28 mouse cellular contexts compared by ENCODE assay signal in the genomic region with DNA sequence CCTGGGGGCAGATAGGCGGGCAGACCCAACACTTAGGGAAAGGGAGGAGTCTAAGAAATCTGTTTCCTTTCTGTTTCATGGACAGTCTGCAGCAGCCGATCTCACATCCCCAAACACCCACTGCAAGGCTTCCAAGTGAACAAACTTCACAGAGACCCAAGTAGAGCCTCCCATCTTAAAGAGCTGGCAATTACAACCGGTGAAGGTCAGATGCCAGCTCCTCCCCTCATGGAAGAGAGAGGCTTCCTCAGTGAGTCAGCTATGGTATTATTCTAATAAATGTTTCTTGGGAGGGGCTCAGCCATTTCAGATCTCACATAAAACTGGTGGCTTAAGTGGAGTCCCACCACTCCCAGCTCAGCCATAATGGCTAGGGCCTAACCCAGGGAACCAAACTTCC. TPM values are rescaled to one million over a fixed set of nuclear protein-coding genes. Genes with fewer than 3 reads are reported as not detected.
A peak's percentile ranks its signal among the peaks of the same experiment; 100 is the strongest.
DNase-seq lines count a peak whose midpoint lies in the region; ATAC-seq and TF ChIP-seq lines count a peak whose summit lies in the region.
"Had no signal": no experiment of that assay in that cellular context is flagged by ENCODE, and none has a peak within 500 bp of the region (broad histone marks: within the 10 kb centered on the region; RNA-seq: fewer than 3 reads in every experiment).

No protein-coding gene starts in this region.

- H3K4me3 ChIP-seq in limb, embryonic 15.5 days = no peak overlapping the region
- H3K4me3 ChIP-seq in limb, embryonic 10.5 days = no peak overlapping the region
- 0 out of 2 replicates have a peak overlapping the region, but pooled peaks have one; percentile 20 for H3K4me3 ChIP-seq in E14TG2a.4 (replicated peaks; ENCODE audit: low read length)
- no peak overlapping the region for H3K4me3 ChIP-seq in embryonic fibroblast, embryonic 13.5 days (ENCODE audit: insufficient read depth, low read length)
- no peak overlapping the region for H3K4me3 ChIP-seq in heart, embryonic 12.5 days
- no peak overlapping the region for H3K4me3 ChIP-seq in lung, adult 2 months (replicated peaks; ENCODE audit: extremely low read depth, low read depth, low read length)
- H3K4me3 ChIP-seq: hindbrain, embryonic 13.5 days; intestine, embryonic 15.5 days; limb, embryonic 13.5 days; midbrain, embryonic 10.5 days had no signal

- no peaks in the 10 kb centered on the region for H3K9me3 ChIP-seq in limb, embryonic 15.5 days
- H3K9me3 ChIP-seq in limb, embryonic 10.5 days (replicated peaks) = no peaks in the 10 kb centered on the region
- no peaks in the 10 kb centered on the region for H3K9me3 ChIP-seq in E14TG2a.4 (ENCODE audit: low read length)
- no peaks in the 10 kb centered on the region for H3K9me3 ChIP-seq in heart, embryonic 12.5 days (replicated peaks)
- H3K9me3 ChIP-seq: hindbrain, embryonic 13.5 days; intestine, embryonic 15.5 days; limb, embryonic 13.5 days; midbrain, embryonic 10.5 days had no signal

- H3K27ac ChIP-seq in limb, embryonic 15.5 days = peak overlapping the region; percentile 47
- no peak overlapping the region for H3K27ac ChIP-seq in limb, embryonic 10.5 days
- H3K27ac ChIP-seq in embryonic fibroblast, embryonic 13.5 days (ENCODE audit: insufficient read depth, low read length) = peak overlapping the region; percentile 58
- no peak overlapping the region for H3K27ac ChIP-seq in heart, embryonic 12.5 days (ENCODE audit: poor library complexity, severe bottlenecking)
- H3K27ac ChIP-seq: hindbrain, embryonic 13.5 days; intestine, embryonic 15.5 days; limb, embryonic 13.5 days; midbrain, embryonic 10.5 days had no signal

- TF ChIP-seq POLR2A in embryonic fibroblast, embryonic 13.5 days (IDR thresholded peaks at IDR 0.05; ENCODE audit: low read depth, low read length) = no peak
- TF ChIP-seq POLR2A in lung, adult 2 months (IDR thresholded peaks at IDR 0.05; ENCODE audit: borderline replicate concordance, extremely low read depth, low read depth, low read length) = no peak

- ATAC-seq in limb, embryonic 15.5 days (ENCODE audit: insufficient number of reproducible peaks, low FRiP score, low TSS enrichment, low read depth) = no peak
- no peak for ATAC-seq in heart, embryonic 12.5 days (ENCODE audit: insufficient number of reproducible peaks, low FRiP score)
- ATAC-seq: activated CD4-positive, CD25-positive, alpha-beta regulatory T cell, adult 4 months; forebrain, embryonic 14.5 days; intestine, embryonic 15.5 days had no signal

- no peak for TF ChIP-seq CTCF in E14TG2a.4 (conservative IDR thresholded peaks at IDR 0.05; ENCODE audit: low read length)
- no peak for TF ChIP-seq CTCF in embryonic fibroblast, embryonic 13.5 days (IDR thresholded peaks at IDR 0.05; ENCODE audit: borderline replicate concordance, insufficient read depth, low read length)
- TF ChIP-seq CTCF in lung, adult 2 months (IDR thresholded peaks at IDR 0.05; ENCODE audit: insufficient read depth, low read length) = no peak

- H3K4me2 ChIP-seq in limb, embryonic 15.5 days = no peak overlapping the region
- no peak overlapping the region for H3K4me2 ChIP-seq in heart, embryonic 12.5 days
- H3K4me2 ChIP-seq: heart, embryonic 11.5 days; hindbrain, embryonic 13.5 days; intestine, embryonic 15.5 days; limb, embryonic 13.5 days had no signal

- peaks cover 38% of the 10 kb centered on the region for H3K4me1 ChIP-seq in limb, embryonic 15.5 days
- peaks cover 22% of the 10 kb centered on the region for H3K4me1 ChIP-seq in limb, embryonic 10.5 days
- peaks cover 99% of the 10 kb centered on the region for H3K4me1 ChIP-seq in E14TG2a.4 (replicated peaks; ENCODE audit: low read depth, low read length)
- peaks cover 19% of the 10 kb centered on the region for H3K4me1 ChIP-seq in embryonic fibroblast, embryonic 13.5 days (ENCODE audit: control insufficient read depth, insufficient read depth, low read length)
- peaks cover 9% of the 10 kb centered on the region for H3K4me1 ChIP-seq in heart, embryonic 12.5 days (replicated peaks)
- H3K4me1 ChIP-seq in lung, adult 2 months (ENCODE audit: control insufficient read depth, insufficient read depth, low read length) = peaks cover 7% of the 10 kb centered on the region; the same call in 1 of the 2 replicates

- no peaks in the 10 kb centered on the region for H3K27me3 ChIP-seq in limb, embryonic 15.5 days
- peaks cover 38% of the 10 kb centered on the region for H3K27me3 ChIP-seq in limb, embryonic 10.5 days (ENCODE audit: low read depth, poor library complexity, severe bottlenecking)
- H3K27me3 ChIP-seq in E14TG2a.4 (ENCODE audit: insufficient read depth, low read length) = peaks cover 29% of the 10 kb centered on the region
- peaks cover 59% of the 10 kb centered on the region for H3K27me3 ChIP-seq in heart, embryonic 12.5 days (replicated peaks)
- H3K27me3 ChIP-seq: intestine, embryonic 15.5 days had no signal

- no peaks in the 10 kb centered on the region for H3K36me3 ChIP-seq in limb, embryonic 15.5 days
- H3K36me3 ChIP-seq in limb, embryonic 10.5 days = no peaks in the 10 kb centered on the region
- H3K36me3 ChIP-seq in E14TG2a.4 (ENCODE audit: insufficient read depth, low read length) = no peaks in the 10 kb centered on the region
- H3K36me3 ChIP-seq in heart, embryonic 12.5 days = no peaks in the 10 kb centered on the region
- H3K36me3 ChIP-seq: hindbrain, embryonic 13.5 days; intestine, embryonic 15.5 days; limb, embryonic 13.5 days; midbrain, embryonic 10.5 days had no signal

- 50% methylated on average over 3 of the region's 3 CpGs for WGBS in limb, embryonic 15.5 days
- WGBS in limb, embryonic 10.5 days = 65% methylated on average over 3 of the region's 3 CpGs
- 68% methylated on average over 3 of the region's 3 CpGs for WGBS in heart, embryonic 12.5 days
- WGBS in lung, adult 2 months = 50% methylated on average over 3 of the region's 3 CpGs

- no peak for DNase-seq in limb, embryonic 10.5 days (ENCODE audit: low spot score)
- DNase-seq in 3T3-L1 (ENCODE audit: low read depth, low spot score) = peak; percentile 74
- DNase-seq in lung, adult 2 months = no peak
- no peak for DNase-seq in left cerebral cortex, adult 18-20 months (ENCODE audit: low spot score in 2 of 2)
- DNase-seq: adrenal gland, postnatal 10 days; B cell, adult 2 months; cerebellum, adult 18-20 months; cerebellum, postnatal 25 days; embryo, embryonic 11 days; gastrocnemius, postnatal 25 days; heart, postnatal 14 days; kidney, adult 9 months; kidney, postnatal 36 days; layer of hippocampus, adult 9-11 months; lung, adult 18-20 months; right cerebral cortex, postnatal 4 days; thymus, postnatal 36 days had no signal

- no peak overlapping the region for H3K9ac ChIP-seq in limb, embryonic 15.5 days
- no peak overlapping the region for H3K9ac ChIP-seq in heart, embryonic 12.5 days
- H3K9ac ChIP-seq: hindbrain, embryonic 13.5 days; intestine, embryonic 15.5 days; limb, embryonic 13.5 days had no signal

RNA-seq across cellular contexts. Expression of a gene that starts 5.9 kb away (rescaled TPM):
- 3.3 and 4.0 TPM in 2 replicates for polyA plus RNA-seq in limb, embryonic 15.5 days (2015; fragmentation: Nextera tagmentation; extraction: Ambion mirVana)
- polyA plus RNA-seq in limb, embryonic 10.5 days (2016; fragmentation: Nextera tagmentation; extraction: Ambion mirVana) = 0.09 and 0.25 TPM in 2 replicates
- 13.6 and 15.9 TPM in 2 replicates for polyA plus RNA-seq in embryonic fibroblast, embryonic 13.5 days (2011; ENCODE audit: insufficient read length, low read depth, missing spikeins)
- 0.19 and 0.32 TPM in 2 replicates for polyA plus RNA-seq in heart, embryonic 12.5 days (2016; fragmentation: Nextera tagmentation; extraction: Ambion mirVana)
- 3.5 and 3.7 TPM in 2 replicates for polyA plus RNA-seq in lung, adult 2 months (2012; rRNA removed)
- 1 to 10 TPM; 1.8 to 2.3 TPM for total RNA-seq in left cerebral cortex, adult 18-20 months (2021)

RNA-seq across cellular contexts. Expression of a gene that starts 28.8 kb away (rescaled TPM):
- polyA plus RNA-seq in limb, embryonic 15.5 days (2015; fragmentation: Nextera tagmentation; extraction: Ambion mirVana) = 129 and 134 TPM in 2 replicates
- 215 and 255 TPM in 2 replicates for polyA plus RNA-seq in limb, embryonic 10.5 days (2016; fragmentation: Nextera tagmentation; extraction: Ambion mirVana)
- polyA plus RNA-seq in embryonic fibroblast, embryonic 13.5 days (2011; ENCODE audit: insufficient read length, low read depth, missing spikeins) = 37.6 and 45.1 TPM in 2 replicates
- polyA plus RNA-seq in heart, embryonic 12.5 days (2016; fragmentation: Nextera tagmentation; extraction: Ambion mirVana) = 203 and 206 TPM in 2 replicates
- 43.1 and 54.7 TPM in 2 replicates for polyA plus RNA-seq in lung, adult 2 months (2012; rRNA removed)
- 10 to 100 TPM; 45.1 to 48.5 TPM for total RNA-seq in left cerebral cortex, adult 18-20 months (2021)

Comparison
In these comparisons a context has a peak if more than half of its experiments do, and no peak if none do; other contexts are left out.
1. H3K27ac ChIP-seq: peak in limb, embryonic 15.5 days (single experiment) and embryonic fibroblast, embryonic 13.5 days (single experiment); none in limb, embryonic 10.5 days (single experiment) and heart, embryonic 12.5 days (single experiment).